Mouse (Mus musculus): ENCODE results near the gene Cmtm1. TPM values are rescaled to one million over a fixed set of nuclear protein-coding genes. Genes with fewer than 3 reads are reported as not detected.

Cmtm1 gene
- total RNA-seq, 4 experiments from 2014 or later: 0.28 TPM; not detected in 3

Other genes with a start within 250 kb of the Cmtm1 start
- gene Cdh5, start 208.5 kb downstream of the Cmtm1 start, total RNA-seq (2022): 100 to 1,000 TPM in 3 of 4 experiments, 10 to 100 TPM in 1; 92.8 to 120 (median 112) TPM
- gene Bean1, start 139.7 kb downstream of the Cmtm1 start, total RNA-seq (2022): 1 to 10 TPM in 3 of 4 experiments, under 1 TPM in 1; 0.59 to 2.0 (median 1.3) TPM
- gene Tk2, start 61.6 kb downstream of the Cmtm1 start, total RNA-seq (2022): 10 to 100 TPM in 1 of 4 experiments, 1 to 10 TPM in 3; 6.5 to 10.4 (median 9.3) TPM
- gene Cklf, start 59.3 kb downstream of the Cmtm1 start, total RNA-seq (2022): 1 to 10 TPM; 3.1 to 4.6 (median 4.2) TPM
- gene Cmtm2a, start 17.0 kb downstream of the Cmtm1 start, total RNA-seq (2022): not detected
- not detected for gene Gm45711, start 64 bp downstream of the Cmtm1 start, total RNA-seq (2022)
- not detected for gene Gm11020, start 11.4 kb upstream of the Cmtm1 start, total RNA-seq (2022)
- gene Cmtm2b, start 12.1 kb upstream of the Cmtm1 start, total RNA-seq (2022): not detected
- gene Cmtm3, start 29.3 kb upstream of the Cmtm1 start, total RNA-seq (2022): 10 to 100 TPM; 10.1 to 18.8 (median 14.9) TPM
- gene Cmtm4, start 85.7 kb upstream of the Cmtm1 start, total RNA-seq (2022): 10 to 100 TPM; 10.7 to 11.8 (median 11.0) TPM
- gene Dync1li2, start 132.9 kb upstream of the Cmtm1 start, total RNA-seq (2022): 100 to 1,000 TPM in 2 of 4 experiments, 10 to 100 TPM in 2; 80.4 to 113 (median 96.5) TPM
- not detected for gene Terb1, start 199.8 kb upstream of the Cmtm1 start, total RNA-seq (2022)
- gene Nae1, start 224.5 kb upstream of the Cmtm1 start, total RNA-seq (2022): 10 to 100 TPM; 28.5 to 32.0 (median 29.9) TPM
- gene Car7, start 224.5 kb upstream of the Cmtm1 start, total RNA-seq (2022): 1 to 10 TPM; 2.6 to 4.4 (median 3.2) TPM